Mouse (Mus musculus) liver, postnatal 0 days (tissue): Measurements from ENCODE around the gene Klc2. TPM values are rescaled to one million over a fixed set of nuclear protein-coding genes. Genes with fewer than 3 reads are reported as not detected.
A peak's percentile ranks its signal among the peaks of the same experiment; 100 is the strongest.

ENCODE experiments used
- ATAC-seq: fragments of 200-750 bp; cut with Nextera tagmentation; 2 replicates; pipeline ENCODE4 v1.8.0; 2017; ENCODE audit warnings: mild to moderate bottlenecking, moderate library complexity
- DNase-seq: peaks from one replicate; pipeline ENCODE4 v3.0.0-alpha.2; 2016
- H3K27ac ChIP-seq: fragments of 300-500 bp; sonication (generic); 2 replicates; pipeline ENCODE4 v1.5.1; 2014; ENCODE audit warnings: antibody characterized with exemption, moderate library complexity, mild to moderate bottlenecking, low read depth
- H3K27me3 ChIP-seq: fragments of 300-500 bp; sonication (generic); 2 replicates; pipeline ENCODE4 v1.6.1; 2014; ENCODE audit warnings: low read length, control low read depth, mixed read lengths; ENCODE audit not compliant: insufficient read depth
- H3K36me3 ChIP-seq: fragments of 300-500 bp; sonication (generic); replicated peaks from 2 replicates; pipeline ENCODE4 v1.6.1; 2014; ENCODE audit warnings: mild to moderate bottlenecking, control low read depth, low read length, moderate library complexity, mixed read lengths; ENCODE audit not compliant: insufficient read depth
- H3K4me1 ChIP-seq: fragments of 300-500 bp; sonication (generic); 2 replicates; pipeline ENCODE4 v1.6.1; 2014; ENCODE audit warnings: antibody characterized with exemption, mild to moderate bottlenecking, control low read depth; ENCODE audit not compliant: insufficient read depth
- H3K4me2 ChIP-seq: fragments of 300-500 bp; sonication (generic); 2 replicates; pipeline ENCODE4 v1.6.1; 2014; ENCODE audit warnings: low read depth, mild to moderate bottlenecking, low read length, moderate library complexity, mixed read lengths
- H3K4me3 ChIP-seq: fragments of 300-500 bp; sonication (generic); 2 replicates; pipeline ENCODE4 v1.5.1; 2014; ENCODE audit warnings: low read depth, low read length
- H3K9ac ChIP-seq: fragments of 300-500 bp; sonication (generic); replicated peaks from 2 replicates; pipeline ENCODE4 v1.6.1; 2014; ENCODE audit warnings: mild to moderate bottlenecking, moderate library complexity
- H3K9me3 ChIP-seq: fragments of 300-500 bp; sonication (generic); 2 replicates; pipeline ENCODE4 v1.6.1; 2016; ENCODE audit warnings: mild to moderate bottlenecking, control low read depth, low read length, mixed read lengths
- CTCF ChIP-seq: sonication (generic); IDR thresholded peaks from 2 replicates; pipeline ENCODE4 v1.5.1; 2016; ENCODE audit warnings: antibody characterized with exemption, low read depth
- EP300 ChIP-seq: IDR thresholded peaks from 2 replicates; pipeline ENCODE4 v1.6.1; 2016; ENCODE audit warnings: antibody characterized with exemption, low read depth, mild to moderate bottlenecking
- WGBS: fragments of 180-500 bp; shearing (Covaris S2); extraction: QIAGEN DNeasy Blood & Tissue Kit; methylation state at CpG from one replicate; pipeline ENCODE4 v1.1.7; 2014; ENCODE audit not compliant: insufficient replicate concordance; 5-methylcytosine and 5-hydroxymethylcytosine counted together
- polyA plus RNA-seq: library from polyadenylated mRNA; unstranded; fragments of >200 nt; fragmentation: Nextera tagmentation; extraction: Ambion mirVana; gene quantifications from 2 replicates; pipeline ENCODE4 v1.2.1, GENCODE M21; 2015

The Klc2 gene
- polyA plus RNA-seq, 1 experiment from 2014 or later = 1.5 TPM

DNA sequence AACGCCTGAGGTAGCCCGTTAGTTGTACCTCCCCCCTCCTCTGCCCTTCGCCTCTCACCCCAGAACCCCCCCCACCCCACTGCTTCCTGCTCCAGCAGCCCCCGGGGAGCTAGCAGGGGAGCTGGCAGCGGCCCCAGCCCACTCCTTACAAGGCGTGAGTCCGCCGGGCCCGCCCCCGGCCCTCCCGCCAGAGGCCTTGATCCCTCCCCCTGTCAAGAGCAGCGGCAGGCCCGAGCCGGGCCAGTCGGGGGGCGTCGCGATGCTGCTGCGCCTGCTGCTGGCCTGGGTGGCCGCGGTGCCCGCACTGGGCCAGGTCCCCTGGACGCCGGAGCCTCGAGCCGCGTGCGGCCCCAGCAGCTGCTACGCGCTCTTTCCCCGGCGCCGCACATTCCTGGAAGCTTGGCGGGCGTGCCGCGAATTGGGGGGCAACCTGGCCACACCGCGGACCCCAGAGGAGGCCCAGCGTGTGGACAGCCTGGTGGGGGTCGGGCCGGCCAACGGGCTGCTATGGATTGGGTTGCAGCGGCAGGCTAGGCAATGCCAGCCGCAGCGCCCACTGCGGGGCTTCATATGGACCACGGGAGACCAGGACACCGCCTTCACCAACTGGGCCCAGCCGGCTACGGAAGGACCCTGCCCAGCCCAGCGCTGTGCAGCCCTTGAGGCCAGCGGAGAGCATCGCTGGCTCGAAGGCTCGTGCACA, 50.3 kb downstream of the Klc2 start, which contains the start of gene Cd248:
TSS of gene Cd248 (plus strand) at position 212 of the 703 bp plus-strand sequence.
- peaks cover 28% of the 10 kb centered on the region for H3K4me1 ChIP-seq
- no peak for TF ChIP-seq CTCF
- TF ChIP-seq EP300 = no peak
- WGBS = 2% methylated on average over 51 of the region's 56 CpGs
- ATAC-seq (peak; percentile 19; the same call in 1 of the 2 replicates), DNase-seq (peak; percentile 57)
- peak within 1 kb of the TSS; percentile 44; the same call in 1 of the 2 replicates for H3K9ac ChIP-seq
- no peaks in the 10 kb centered on the region for H3K9me3 ChIP-seq
- H3K4me3 ChIP-seq = peak within 1 kb of the TSS; percentile 45
- H3K36me3 ChIP-seq = no peaks in the 10 kb centered on the region
- peaks cover 50% of the 10 kb centered on the region for H3K27me3 ChIP-seq
- peak within 1 kb of the TSS; percentile 44; the same call in 1 of the 2 replicates for H3K27ac ChIP-seq
- peak within 1 kb of the TSS; percentile 69 for H3K4me2 ChIP-seq

DNA sequence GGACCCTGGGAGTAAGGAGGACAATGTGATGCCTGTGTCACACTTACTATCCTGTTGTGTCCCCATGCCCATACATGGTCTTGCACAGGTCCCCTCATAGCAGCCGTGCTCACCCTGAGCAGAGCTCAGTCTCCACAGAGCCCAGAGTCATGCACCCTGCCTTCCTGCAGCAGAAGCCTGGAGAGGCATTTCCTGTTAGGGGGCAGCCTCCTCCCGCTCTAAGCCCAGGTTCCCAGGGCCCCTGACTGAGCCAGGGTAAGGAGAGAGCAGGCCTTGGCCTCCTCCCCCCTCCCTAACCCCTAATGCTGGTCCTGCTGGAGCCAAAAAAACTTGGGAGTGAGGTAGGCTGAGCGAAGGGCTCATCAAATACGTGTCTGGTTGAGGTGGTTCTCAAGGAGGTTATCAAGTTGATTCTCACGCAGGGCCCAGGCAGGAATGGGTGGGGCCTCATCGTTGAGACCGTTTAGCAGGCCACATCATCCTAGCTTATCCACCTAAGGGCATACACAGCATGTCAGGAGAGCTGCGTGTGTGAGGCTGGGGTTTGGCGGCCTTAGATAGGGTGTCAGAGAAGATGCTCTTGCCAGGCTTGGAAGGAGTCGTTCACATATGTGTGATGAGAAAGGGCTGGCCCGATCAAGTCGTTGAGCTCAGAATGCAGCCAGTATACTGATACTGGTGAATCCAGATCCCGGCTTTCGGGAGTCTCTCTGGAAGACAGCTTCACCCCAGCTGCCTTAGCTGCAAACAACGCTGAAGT, 51.1 kb downstream of the Klc2 start:
- Histone ChIP-seq H3K4me2 (peak overlapping the region; percentile 69), H3K36me3 (no peaks in the 10 kb centered on the region), H3K4me3 (no peak overlapping the region), H3K27me3 (peaks cover 53% of the 10 kb centered on the region), H3K9me3 (no peaks in the 10 kb centered on the region), H3K9ac (no peak overlapping the region), H3K4me1 (peaks cover 20% of the 10 kb centered on the region), H3K27ac (peak overlapping the region; percentile 44; the same call in 1 of the 2 replicates)
- no peak for TF ChIP-seq CTCF
- no peak for TF ChIP-seq EP300
- ATAC-seq (peak; percentile 77), DNase-seq (peak; percentile 34)
- 8% methylated on average over 15 of the region's 15 CpGs for WGBS

DNA sequence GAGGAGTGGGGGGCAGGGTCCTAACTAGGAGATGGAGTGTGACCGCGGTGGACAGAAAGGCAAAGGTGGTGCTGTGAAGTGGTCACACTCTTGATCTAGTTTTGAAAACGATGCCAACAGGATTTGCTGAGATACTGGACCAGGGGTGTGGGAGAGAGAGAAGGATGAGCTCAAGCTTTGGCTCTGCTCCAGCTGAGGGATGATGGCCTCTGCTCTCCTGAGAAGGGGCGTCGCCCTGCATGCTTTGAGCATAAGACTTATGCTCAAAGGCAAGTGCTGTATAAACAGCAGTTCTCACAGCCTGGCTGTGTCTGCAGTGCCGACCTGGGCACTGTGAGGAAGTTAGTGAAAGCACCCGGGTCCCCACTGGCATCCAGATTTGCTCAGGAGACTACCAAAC, 53.3 kb downstream of the Klc2 start:
- no peak overlapping the region for H3K9ac ChIP-seq
- H3K27me3 ChIP-seq = peaks cover 32% of the 10 kb centered on the region
- H3K4me3 ChIP-seq = no peak overlapping the region
- H3K27ac ChIP-seq = no peak overlapping the region
- no peaks in the 10 kb centered on the region for H3K36me3 ChIP-seq
- no peaks in the 10 kb centered on the region for H3K9me3 ChIP-seq
- no peak overlapping the region for H3K4me2 ChIP-seq
- ATAC-seq = no peak
- H3K4me1 ChIP-seq = peaks cover 8% of the 10 kb centered on the region
- DNase-seq = no peak
- WGBS = 50% methylated on average over 7 of the region's 7 CpGs
- no peak for TF ChIP-seq EP300

DNA sequence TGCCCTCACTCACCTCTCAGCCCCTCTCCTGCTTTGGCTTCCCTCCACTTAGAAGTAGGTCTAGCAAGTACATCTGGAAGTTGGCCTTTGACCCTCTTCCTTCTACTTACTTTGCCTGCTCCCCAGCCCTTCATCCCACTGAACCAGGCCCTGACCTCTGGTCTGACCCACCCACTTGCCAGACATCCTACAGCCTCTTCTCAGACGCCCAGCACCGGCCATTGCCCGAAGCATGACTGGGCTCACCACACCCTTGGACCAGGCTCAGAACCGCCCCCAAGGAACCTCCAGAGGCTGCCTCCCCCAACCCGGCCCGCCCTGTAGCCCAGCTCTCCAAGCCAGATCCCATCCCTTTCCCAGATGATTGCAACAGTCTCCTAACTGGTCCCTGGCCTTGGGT, 55.9 kb downstream of the Klc2 start:
- H3K4me3 ChIP-seq = no peak overlapping the region
- H3K27ac ChIP-seq = no peak overlapping the region
- 85% methylated on average over 6 of the region's 6 CpGs for WGBS
- DNase-seq (no peak), ATAC-seq (no peak)
- peaks cover 7% of the 10 kb centered on the region; the same call in 1 of the 2 replicates for H3K4me1 ChIP-seq
- H3K9ac ChIP-seq = no peak overlapping the region
- no peaks in the 10 kb centered on the region for H3K9me3 ChIP-seq
- no peaks in the 10 kb centered on the region for H3K36me3 ChIP-seq
- TF ChIP-seq EP300 (no peak), CTCF (no peak)
- no peak overlapping the region for H3K4me2 ChIP-seq
- H3K27me3 ChIP-seq = peaks cover 10% of the 10 kb centered on the region

DNA sequence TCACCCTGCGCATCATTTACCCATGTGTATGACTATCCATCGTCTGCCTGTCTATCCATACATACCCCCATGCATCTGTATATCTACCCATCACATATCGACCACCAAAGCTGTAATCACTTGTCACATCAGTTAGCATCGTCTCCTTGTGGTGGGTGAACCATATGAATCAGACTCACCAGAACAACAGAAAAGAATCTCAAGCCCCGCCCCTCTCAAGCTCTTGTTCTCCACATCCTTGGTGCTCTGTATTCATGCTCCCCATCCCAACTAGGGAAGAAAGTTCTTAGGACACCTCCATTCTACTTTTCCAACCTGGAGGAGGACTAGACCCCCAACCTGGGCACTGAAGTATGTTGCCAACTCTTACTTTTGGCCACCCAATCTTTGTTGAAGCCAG, 56.3 kb downstream of the Klc2 start:
- ATAC-seq (no peak), DNase-seq (no peak)
- no peak overlapping the region for H3K9ac ChIP-seq
- WGBS = 70% methylated on average over 5 of the region's 5 CpGs
- peaks cover 6% of the 10 kb centered on the region; the same call in 1 of the 2 replicates for H3K4me1 ChIP-seq
- peaks cover 9% of the 10 kb centered on the region for H3K27me3 ChIP-seq
- no peak for TF ChIP-seq EP300
- no peak for TF ChIP-seq CTCF
- no peak overlapping the region for H3K4me2 ChIP-seq
- no peak overlapping the region for H3K4me3 ChIP-seq
- no peaks in the 10 kb centered on the region for H3K36me3 ChIP-seq
- H3K27ac ChIP-seq = no peak overlapping the region
- H3K9me3 ChIP-seq = no peaks in the 10 kb centered on the region

DNA sequence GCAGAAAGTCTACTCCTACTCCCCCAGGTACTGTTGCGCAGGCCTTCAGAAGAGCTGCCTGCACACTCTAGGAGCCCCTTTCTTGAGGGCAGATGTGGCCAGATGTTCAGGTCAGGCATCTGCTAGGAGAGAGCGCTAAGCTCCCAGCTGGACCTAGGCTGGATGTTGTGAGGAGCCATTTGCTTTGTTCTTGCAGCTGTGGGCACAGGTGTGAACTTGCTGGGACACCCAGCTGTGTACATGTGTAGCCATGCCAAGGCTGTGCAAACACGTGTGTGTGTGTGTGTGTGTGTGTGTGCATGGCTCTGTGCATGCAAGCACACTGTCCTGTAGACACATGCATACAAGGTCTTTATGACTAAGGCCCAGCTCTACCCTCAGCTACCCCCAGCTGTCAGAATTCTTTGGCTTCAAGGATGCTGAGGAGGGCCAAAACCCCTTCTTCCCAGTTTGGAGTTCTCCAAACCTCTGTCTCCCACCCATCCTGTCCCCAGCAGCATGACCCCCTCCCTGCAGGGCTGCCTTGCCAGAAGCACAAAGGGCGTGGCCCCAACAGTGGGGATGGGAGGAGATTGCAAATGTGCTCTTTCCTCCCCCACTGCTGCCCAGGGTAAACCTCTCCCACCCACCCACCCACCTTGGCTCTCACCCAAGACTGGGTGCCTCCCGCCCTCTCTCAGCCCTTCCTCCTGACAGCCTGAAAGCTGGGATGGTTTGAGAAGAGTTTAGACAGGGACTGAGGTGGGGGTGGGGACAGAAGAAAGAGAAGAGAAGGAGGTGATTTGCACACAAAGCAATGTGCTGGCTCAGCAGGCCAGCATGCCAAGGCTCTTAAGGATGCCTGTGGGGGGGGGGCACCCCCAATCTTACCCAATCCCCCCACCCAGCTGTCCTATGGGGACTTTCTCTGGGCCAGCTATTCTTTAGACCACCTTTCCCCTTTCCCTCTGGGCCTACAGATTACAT, 57.7 kb downstream of the Klc2 start:
- 45% methylated on average over 5 of the region's 5 CpGs for WGBS
- Histone ChIP-seq H3K27ac (no peak overlapping the region), H3K4me1 (peaks cover 6% of the 10 kb centered on the region; the same call in 1 of the 2 replicates), H3K36me3 (no peaks in the 10 kb centered on the region), H3K4me3 (no peak overlapping the region), H3K9me3 (no peaks in the 10 kb centered on the region), H3K4me2 (no peak overlapping the region), H3K9ac (no peak overlapping the region), H3K27me3 (peaks cover 6% of the 10 kb centered on the region)
- no peak for DNase-seq
- ATAC-seq = no peak
- no peak for TF ChIP-seq CTCF
- TF ChIP-seq EP300 = no peak
